Mouse (Mus musculus): Measurements from ENCODE around the gene Ube2q2.

- TF ChIP-seq GATA1 (IDR thresholded peaks at IDR 0.05; ENCODE audit: borderline replicate concordance, low read length), result no peak
- no peak for TF ChIP-seq TAL1 (conservative IDR thresholded peaks at IDR 0.05; ENCODE audit: low read depth, low read length)
- no peak for TF ChIP-seq CTCF (IDR thresholded peaks at IDR 0.05; ENCODE audit: low read depth, low read length)
These were observed 83.9 kb downstream of the Ube2q2 start for GRCm38 (mm10) chr9:55232586-55232985.

All from G1E (cell line).